Mouse (Mus musculus) liver, postnatal 0 days (tissue): ENCODE results near the gene Hp1bp3.

Experiments
- CTCF ChIP-seq: sonication (generic); IDR thresholded peaks from 2 replicates; pipeline ENCODE4 v1.5.1; 2016; ENCODE audit warnings: antibody characterized with exemption, low read depth
- EP300 ChIP-seq: IDR thresholded peaks from 2 replicates; pipeline ENCODE4 v1.6.1; 2016; ENCODE audit warnings: antibody characterized with exemption, low read depth, mild to moderate bottlenecking

DNA sequence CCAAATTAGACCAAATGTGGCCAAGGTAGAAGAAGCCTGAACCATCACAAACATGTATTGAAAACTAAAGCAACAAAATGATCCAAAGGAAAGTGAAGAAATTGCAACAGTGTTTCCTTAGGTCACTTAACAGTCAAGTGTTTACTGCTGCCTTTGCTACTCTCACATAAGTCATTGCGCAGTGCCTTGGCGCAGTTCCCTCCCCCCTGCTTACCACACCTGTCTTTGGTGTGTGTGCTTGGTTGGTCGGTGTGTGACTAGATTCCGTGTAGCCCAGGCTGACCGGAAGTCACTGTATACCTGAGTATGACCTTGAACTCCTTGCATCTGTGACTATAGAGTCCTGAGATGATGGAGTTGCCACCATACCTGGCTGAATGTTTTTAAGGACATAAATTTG, 36.7 kb upstream of the Hp1bp3 start:
- no peak for TF ChIP-seq CTCF
- TF ChIP-seq EP300: no peak
